Mouse (Mus musculus): Measurements from ENCODE around the gene Tada3. TPM values are rescaled to one million over a fixed set of nuclear protein-coding genes. Genes with fewer than 3 reads are reported as not detected.

Gene Tada3
- polyA plus RNA-seq, 1 experiment: 17.1 TPM

- 90% methylated on average over 1 of the region's 1 CpGs for WGBS
- Histone ChIP-seq H3K27ac (ENCODE audit: insufficient read depth, low read length) (no peak overlapping the region), H3K27me3 (ENCODE audit: control insufficient read depth, insufficient read depth, low read length) (no peaks in the 10 kb centered on the region)
These were observed 48.3 kb downstream of the Tada3 start for GRCm38 (mm10) chr6:113329396-113329795.

GRCm38 (mm10) chr6:113326533-113327315 lies 51.0 kb downstream of the Tada3 start, which contains the start of gene Ogg1:
Ogg1 (plus strand) TSS chr6:113326972.
- Histone ChIP-seq H3K27me3 (ENCODE audit: control insufficient read depth, insufficient read depth, low read length) (no peaks in the 10 kb centered on the region), H3K4me3 (ENCODE audit: extremely low read depth, insufficient read depth, insufficient read length) (peak within 1 kb of the TSS; percentile 90), H3K27ac (ENCODE audit: insufficient read depth, low read length) (peak within 1 kb of the TSS; percentile 73), H3K4me1 (ENCODE audit: control insufficient read depth, insufficient read depth, insufficient read length) (peaks cover 6% of the 10 kb centered on the region; the same call in 1 of the 2 replicates), H3K36me3 (ENCODE audit: control insufficient read depth, insufficient read depth, low read length) (peaks cover 21% of the 10 kb centered on the region)
- WGBS: under 1% methylated on average over 52 of the region's 52 CpGs
- peak; percentile 97 to 98 for DNase-seq (ENCODE audit: low read depth in 1 of 2, low spot score in 2 of 2)
- TF ChIP-seq CTCF (IDR thresholded peaks at IDR 0.05; ENCODE audit: extremely low read depth, insufficient read depth, insufficient read length, insufficient replicate concordance) (no peak), POLR2A (IDR thresholded peaks at IDR 0.05; ENCODE audit: low read depth, low read length) (peak; percentile 78)

More at GRCm38 (mm10) chr6:113329396-113329795, 48.3 kb downstream of the Tada3 start:
- TF ChIP-seq POLR2A (IDR thresholded peaks at IDR 0.05; ENCODE audit: low read depth, low read length) (no peak), CTCF (IDR thresholded peaks at IDR 0.05; ENCODE audit: extremely low read depth, insufficient read depth, insufficient read length, insufficient replicate concordance) (no peak)
- DNase-seq (ENCODE audit: low read depth in 1 of 2, low spot score in 2 of 2): no peak
- H3K4me3 ChIP-seq (ENCODE audit: extremely low read depth, insufficient read depth, insufficient read length): no peak overlapping the region
- peaks cover 6% of the 10 kb centered on the region; the same call in 1 of the 2 replicates for H3K4me1 ChIP-seq (ENCODE audit: control insufficient read depth, insufficient read depth, insufficient read length)
- peaks cover 13% of the 10 kb centered on the region for H3K36me3 ChIP-seq (ENCODE audit: control insufficient read depth, insufficient read depth, low read length)

Other genes starting within 250 kb of the Tada3 start
- gene Lhfpl4, start 182.5 kb downstream of the Tada3 start, polyA plus RNA-seq (2012; rRNA removed): 0.06 and 0.08 TPM in 2 replicates
- 47.4 and 64.4 TPM in 2 replicates for gene Mtmr14, start 140.0 kb downstream of the Tada3 start, polyA plus RNA-seq (2012; rRNA removed)
- 0.13 and 0.23 TPM in 2 replicates for gene Cpne9, start 95.6 kb downstream of the Tada3 start, polyA plus RNA-seq (2012; rRNA removed)
- 24.2 and 26.3 TPM in 2 replicates for gene Brpf1, start 70.7 kb downstream of the Tada3 start, polyA plus RNA-seq (2012; rRNA removed)
- gene Ogg1, start 50.9 kb downstream of the Tada3 start, polyA plus RNA-seq (2012; rRNA removed): 13.0 and 14.8 TPM in 2 replicates
- 21.0 and 22.6 TPM in 2 replicates for gene Camk1, start 33.9 kb downstream of the Tada3 start, polyA plus RNA-seq (2012; rRNA removed)
- gene Arpc4, start 232 bp upstream of the Tada3 start, polyA plus RNA-seq (2012; rRNA removed): 87.2 and 94.8 TPM in 2 replicates
- 20.9 and 21.2 TPM in 2 replicates for gene Ttll3, start 11.4 kb upstream of the Tada3 start, polyA plus RNA-seq (2012; rRNA removed)
- 29.2 and 53.2 TPM in 2 replicates for gene Rpusd3, start 41.5 kb upstream of the Tada3 start, polyA plus RNA-seq (2012; rRNA removed)
- 4.7 and 7.8 TPM in 2 replicates for gene Cidec, start 57.9 kb upstream of the Tada3 start, polyA plus RNA-seq (2012; rRNA removed)
- gene Jagn1, start 64.7 kb upstream of the Tada3 start, polyA plus RNA-seq (2012; rRNA removed): 32.2 and 33.6 TPM in 2 replicates
- gene Il17re, start 80.6 kb upstream of the Tada3 start, polyA plus RNA-seq (2012; rRNA removed): 0.61 and 1.3 TPM in 2 replicates
- gene Il17rc, start 93.5 kb upstream of the Tada3 start, polyA plus RNA-seq (2012; rRNA removed): 10.9 and 12.4 TPM in 2 replicates
- gene Creld1, start 105.4 kb upstream of the Tada3 start, polyA plus RNA-seq (2012; rRNA removed): 7.8 and 8.4 TPM in 2 replicates
- gene Prrt3, start 124.0 kb upstream of the Tada3 start, polyA plus RNA-seq (2012; rRNA removed): 0.04 TPM in 2 replicates
- 18.2 and 20.0 TPM in 2 replicates for gene Emc3, start 153.8 kb upstream of the Tada3 start, polyA plus RNA-seq (2012; rRNA removed)
- gene Fancd2, start 153.8 kb upstream of the Tada3 start, polyA plus RNA-seq (2012; rRNA removed): 2.3 and 2.8 TPM in 2 replicates
- gene Fancd2os, start 222.8 kb upstream of the Tada3 start, polyA plus RNA-seq (2012; rRNA removed): not detected in 2 replicates
- 97.5 and 107 TPM in 2 replicates for gene Brk1, start 226.9 kb upstream of the Tada3 start, polyA plus RNA-seq (2012; rRNA removed)
- 18.7 and 19.3 TPM in 2 replicates for gene Vhl, start 246.1 kb upstream of the Tada3 start, polyA plus RNA-seq (2012; rRNA removed)

Measured in spleen, adult 2 months (tissue).